Mouse (Mus musculus) small intestine, adult 2 months (tissue): Measurements from ENCODE around the gene Timp2. TPM values are rescaled to one million over a fixed set of nuclear protein-coding genes. Genes with fewer than 3 reads are reported as not detected.
A peak's percentile ranks its signal among the peaks of the same experiment; 100 is the strongest.

ENCODE experiments used
- H3K27ac ChIP-seq: fragments of 200-500 bp; 2 replicates; pipeline ENCODE4 v1.5.1; 2012; ENCODE audit warnings: low read depth, low read length, control low read depth, inconsistent platforms; ENCODE audit not compliant: insufficient read depth
- H3K27me3 ChIP-seq: fragments of 200-500 bp; 2 replicates; pipeline ENCODE4 v1.6.1; 2012; ENCODE audit warnings: mild to moderate bottlenecking, moderate library complexity, low read length, inconsistent platforms; ENCODE audit not compliant: control insufficient read depth, insufficient read depth
- H3K36me3 ChIP-seq: fragments of 200-500 bp; 2 replicates; pipeline ENCODE4 v1.6.1; 2012; ENCODE audit warnings: mild to moderate bottlenecking, low read length, control low read depth, inconsistent platforms; ENCODE audit not compliant: control insufficient read depth, insufficient read depth
- H3K4me1 ChIP-seq: fragments of 200-500 bp; 2 replicates; pipeline ENCODE4 v1.6.1; 2012; ENCODE audit warnings: low read length, inconsistent platforms, mixed read lengths; ENCODE audit not compliant: control insufficient read depth, insufficient read depth, insufficient read length
- H3K4me3 ChIP-seq: fragments of 200-500 bp; 2 replicates; pipeline ENCODE4 v1.5.1; 2012; ENCODE audit warnings: low read depth, mild to moderate bottlenecking, control low read depth, inconsistent platforms, low read length, moderate library complexity
- CTCF ChIP-seq: fragments of 200-500 bp; IDR thresholded peaks from 2 replicates; pipeline ENCODE4 v1.5.1; 2012; ENCODE audit warnings: low read depth, mild to moderate bottlenecking, control low read depth, inconsistent platforms, low read length, moderate library complexity, mixed read lengths; ENCODE audit not compliant: insufficient replicate concordance, insufficient read length; ENCODE audit errors: extremely low read depth
- POLR2A ChIP-seq: fragments of 200-500 bp; IDR thresholded peaks from 2 replicates; pipeline ENCODE4 v1.6.1; 2012; ENCODE audit warnings: low read depth, mild to moderate bottlenecking, control low read depth, inconsistent platforms, low read length, moderate library complexity
- WGBS: fragments of 180-500 bp; shearing (Covaris S2); methylation state at CpG from one replicate; pipeline ENCODE4 v1.1.7; 2018; 5-methylcytosine and 5-hydroxymethylcytosine counted together
- polyA plus RNA-seq: library from polyadenylated mRNA; depleted of rRNA; stranded (reverse); fragments of >200 nt; gene quantifications from 2 replicates; pipeline ENCODE4 v1.2.3, GENCODE M21; 2012

Timp2 gene
- polyA plus RNA-seq, 1 experiment = 27.7 TPM

GRCm38 (mm10) chr11:118368330-118368729 lies 12.8 kb upstream of the Timp2 start:
- Histone ChIP-seq H3K27ac (no peak overlapping the region), H3K36me3 (no peaks in the 10 kb centered on the region), H3K27me3 (no peaks in the 10 kb centered on the region), H3K4me3 (no peak overlapping the region), H3K4me1 (peaks cover 2% of the 10 kb centered on the region; the same call in 1 of the 2 replicates)
- TF ChIP-seq CTCF = no peak
- no peak for TF ChIP-seq POLR2A
- 61% methylated on average over 3 of the region's 3 CpGs for WGBS

- no peak for TF ChIP-seq CTCF
- TF ChIP-seq POLR2A = no peak
- H3K27me3 ChIP-seq = no peaks in the 10 kb centered on the region
- H3K4me1 ChIP-seq = peaks cover 7% of the 10 kb centered on the region; the same call in 1 of the 2 replicates
- H3K27ac ChIP-seq = peak overlapping the region; percentile 10; the same call in 1 of the 2 replicates
- no peaks in the 10 kb centered on the region for H3K36me3 ChIP-seq
- H3K4me3 ChIP-seq = no peak overlapping the region
- 77% methylated on average over 8 of the region's 8 CpGs for WGBS
These were observed 11.0 kb upstream of the Timp2 start for GRCm38 (mm10) chr11:118366559-118366958.

- 49% methylated on average over 3 of the region's 3 CpGs for WGBS
- TF ChIP-seq CTCF (no peak), POLR2A (no peak)
- peak overlapping the region; percentile 10; the same call in 1 of the 2 replicates for H3K27ac ChIP-seq
These were observed 10.6 kb upstream of the Timp2 start for GRCm38 (mm10) chr11:118366108-118366507.

GRCm38 (mm10) chr11:118365171-118365570 lies 9.6 kb upstream of the Timp2 start:
- peak overlapping the region; percentile 14; the same call in 1 of the 2 replicates for H3K27ac ChIP-seq
- no peaks in the 10 kb centered on the region for H3K27me3 ChIP-seq
- no peaks in the 10 kb centered on the region for H3K36me3 ChIP-seq
- H3K4me1 ChIP-seq = peaks cover 13% of the 10 kb centered on the region; the same call in 1 of the 2 replicates
- H3K4me3 ChIP-seq = no peak overlapping the region
- TF ChIP-seq POLR2A = no peak
- no peak for TF ChIP-seq CTCF
- 69% methylated on average over 7 of the region's 7 CpGs for WGBS

More at GRCm38 (mm10) chr11:118366108-118366507, 10.6 kb upstream of the Timp2 start:
- Histone ChIP-seq H3K27me3 (no peaks in the 10 kb centered on the region), H3K4me1 (peaks cover 7% of the 10 kb centered on the region; the same call in 1 of the 2 replicates), H3K36me3 (no peaks in the 10 kb centered on the region), H3K4me3 (no peak overlapping the region)

- H3K4me1 ChIP-seq = peaks cover 13% of the 10 kb centered on the region; the same call in 1 of the 2 replicates
- WGBS = 85% methylated on average over 4 of the region's 4 CpGs
- no peaks in the 10 kb centered on the region for H3K27me3 ChIP-seq
- H3K27ac ChIP-seq = no peak overlapping the region
- no peak for TF ChIP-seq POLR2A
- TF ChIP-seq CTCF = no peak
- no peak overlapping the region for H3K4me3 ChIP-seq
- no peaks in the 10 kb centered on the region for H3K36me3 ChIP-seq
These were observed 8.5 kb upstream of the Timp2 start for GRCm38 (mm10) chr11:118364021-118364420.

GRCm38 (mm10) chr11:118362971-118363518 lies 7.5 kb upstream of the Timp2 start:
- H3K27me3 ChIP-seq = no peaks in the 10 kb centered on the region
- H3K4me3 ChIP-seq = no peak overlapping the region
- H3K36me3 ChIP-seq = no peaks in the 10 kb centered on the region
- TF ChIP-seq POLR2A (no peak), CTCF (no peak)
- 10% methylated on average over 8 of the region's 8 CpGs for WGBS
- peak overlapping the region; percentile 86 for H3K27ac ChIP-seq
- peaks cover 13% of the 10 kb centered on the region; the same call in 1 of the 2 replicates for H3K4me1 ChIP-seq

- 72% methylated on average over 1 of the region's 1 CpGs for WGBS
- Histone ChIP-seq H3K36me3 (no peaks in the 10 kb centered on the region), H3K4me3 (no peak overlapping the region), H3K4me1 (peaks cover 13% of the 10 kb centered on the region; the same call in 1 of the 2 replicates), H3K27ac (0 out of 2 replicates have a peak overlapping the region, but pooled peaks have one; percentile 32), H3K27me3 (no peaks in the 10 kb centered on the region)
- TF ChIP-seq POLR2A (no peak), CTCF (no peak)
These were observed 7.0 kb upstream of the Timp2 start for GRCm38 (mm10) chr11:118362501-118362900.
